Mouse (Mus musculus) neural tube, embryonic 12.5 days (tissue): ENCODE data around the gene Memo1. TPM values are rescaled to one million over a fixed set of nuclear protein-coding genes. Genes with fewer than 3 reads are reported as not detected.
"Not testable (repeated sequence)": the region's sequence is repeated elsewhere in the genome, so short reads cannot be mapped to it uniquely, and the experiment has no call there.

Source experiments
- ATAC-seq: fragments of 200-750 bp; cut with Nextera tagmentation; 2 replicates; pipeline ENCODE4 v1.8.0; 2017; ENCODE audit warnings: low read depth, mild to moderate bottlenecking, moderate TSS enrichment, moderate library complexity; ENCODE audit not compliant: low FRiP score
- H3K27ac ChIP-seq: fragments of 300-500 bp; sonication (generic); 2 replicates; pipeline ENCODE4 v1.5.1; 2016
- H3K27me3 ChIP-seq: fragments of 300-500 bp; sonication (generic); replicated peaks from 2 replicates; pipeline ENCODE4 v1.6.1; 2016; ENCODE audit warnings: mild to moderate bottlenecking
- H3K36me3 ChIP-seq: fragments of 300-500 bp; sonication (generic); 2 replicates; pipeline ENCODE4 v1.6.1; 2016; ENCODE audit warnings: mild to moderate bottlenecking
- H3K4me1 ChIP-seq: fragments of 300-500 bp; sonication (generic); 2 replicates; pipeline ENCODE4 v1.6.1; 2016
- H3K4me2 ChIP-seq: fragments of 300-500 bp; sonication (generic); replicated peaks from 2 replicates; pipeline ENCODE4 v1.6.1; 2016; ENCODE audit warnings: mild to moderate bottlenecking
- H3K4me3 ChIP-seq: fragments of 300-500 bp; sonication (generic); 2 replicates; pipeline ENCODE4 v1.5.1; 2016
- H3K9ac ChIP-seq: fragments of 300-500 bp; sonication (generic); 2 replicates; pipeline ENCODE4 v1.6.1; 2016; ENCODE audit warnings: mild to moderate bottlenecking
- H3K9me3 ChIP-seq: fragments of 300-500 bp; sonication (generic); 2 replicates; pipeline ENCODE4 v1.6.1; 2016; ENCODE audit warnings: mild to moderate bottlenecking
- WGBS: fragments of 180-500 bp; shearing (Covaris S2); methylation state at CpG from one replicate; pipeline ENCODE4 v1.1.7; 2016; 5-methylcytosine and 5-hydroxymethylcytosine counted together
- polyA plus RNA-seq: library from polyadenylated mRNA; unstranded; fragments of >200 nt; fragmentation: Nextera tagmentation; extraction: Ambion mirVana; gene quantifications from 2 replicates; pipeline ENCODE4 v1.2.1, GENCODE M21; 2016

The Memo1 gene
- polyA plus RNA-seq, result 73.7 and 77.1 TPM in 2 replicates

- no peaks in the 10 kb centered on the region for H3K9me3 ChIP-seq
- peak within 1 kb of the TSS; percentile 92 for H3K27ac ChIP-seq
- peak within 1 kb of the TSS; percentile 89 for H3K4me3 ChIP-seq
- H3K4me2 ChIP-seq, result peak within 1 kb of the TSS; percentile 64
- under 1% methylated on average over 70 of the region's 110 CpGs for WGBS
- peak; percentile 90 for ATAC-seq
- H3K9ac ChIP-seq, result peak within 1 kb of the TSS; percentile 87
- peaks cover 18% of the 10 kb centered on the region for H3K4me1 ChIP-seq
- H3K36me3 ChIP-seq, result peaks cover 10% of the 10 kb centered on the region
- no peaks in the 10 kb centered on the region for H3K27me3 ChIP-seq
Measured at GRCm38 (mm10) chr17:74295026-74295970, at the start of gene Memo1. Memo1 (minus strand) TSS chr17:74295521.

GRCm38 (mm10) chr17:74341151-74341550 lies 45.8 kb upstream of the Memo1 start:
- no peak overlapping the region for H3K9ac ChIP-seq
- peak overlapping the region; percentile 69 for H3K4me2 ChIP-seq
- no peaks in the 10 kb centered on the region for H3K9me3 ChIP-seq
- no peaks in the 10 kb centered on the region for H3K27me3 ChIP-seq
- peaks cover 25% of the 10 kb centered on the region for H3K4me1 ChIP-seq
- peaks cover 4% of the 10 kb centered on the region; the same call in 1 of the 2 replicates for H3K36me3 ChIP-seq
- no peak overlapping the region for H3K27ac ChIP-seq
- ATAC-seq, result no peak
- 47% methylated on average over 5 of the region's 5 CpGs for WGBS
- no peak overlapping the region for H3K4me3 ChIP-seq

- Histone ChIP-seq H3K9me3 (no peaks in the 10 kb centered on the region), H3K4me3 (peak within 1 kb of the TSS; percentile 99), H3K36me3 (0 out of 2 replicates have a peak, but pooled peaks cover 4% of the 10 kb centered on the region), H3K4me2 (peak within 1 kb of the TSS; percentile 69), H3K4me1 (peaks cover 25% of the 10 kb centered on the region), H3K27ac (peak within 1 kb of the TSS; percentile 98), H3K9ac (peak within 1 kb of the TSS; percentile 94), H3K27me3 (no peaks in the 10 kb centered on the region)
- WGBS, result under 1% methylated on average over 78 of the region's 90 CpGs
- peak; percentile 75 for ATAC-seq
Measured at GRCm38 (mm10) chr17:74338937-74339804, 43.9 kb upstream of the Memo1 start, which contains the start of gene Spast. Spast (plus strand) TSS chr17:74338987.

GRCm38 (mm10) chr17:74338225-74338931 lies 43.1 kb upstream of the Memo1 start:
- peaks cover 25% of the 10 kb centered on the region for H3K4me1 ChIP-seq
- WGBS, result under 1% methylated on average over 50 of the region's 50 CpGs
- H3K36me3 ChIP-seq, result no peaks in the 10 kb centered on the region
- peak overlapping the region; percentile 99 for H3K4me3 ChIP-seq
- H3K27me3 ChIP-seq, result no peaks in the 10 kb centered on the region
- no peaks in the 10 kb centered on the region for H3K9me3 ChIP-seq
- peak; percentile 95 for ATAC-seq
- H3K27ac ChIP-seq, result peak overlapping the region; percentile 98
- peak overlapping the region; percentile 94 for H3K9ac ChIP-seq
- peak overlapping the region; percentile 69 for H3K4me2 ChIP-seq

DNA sequence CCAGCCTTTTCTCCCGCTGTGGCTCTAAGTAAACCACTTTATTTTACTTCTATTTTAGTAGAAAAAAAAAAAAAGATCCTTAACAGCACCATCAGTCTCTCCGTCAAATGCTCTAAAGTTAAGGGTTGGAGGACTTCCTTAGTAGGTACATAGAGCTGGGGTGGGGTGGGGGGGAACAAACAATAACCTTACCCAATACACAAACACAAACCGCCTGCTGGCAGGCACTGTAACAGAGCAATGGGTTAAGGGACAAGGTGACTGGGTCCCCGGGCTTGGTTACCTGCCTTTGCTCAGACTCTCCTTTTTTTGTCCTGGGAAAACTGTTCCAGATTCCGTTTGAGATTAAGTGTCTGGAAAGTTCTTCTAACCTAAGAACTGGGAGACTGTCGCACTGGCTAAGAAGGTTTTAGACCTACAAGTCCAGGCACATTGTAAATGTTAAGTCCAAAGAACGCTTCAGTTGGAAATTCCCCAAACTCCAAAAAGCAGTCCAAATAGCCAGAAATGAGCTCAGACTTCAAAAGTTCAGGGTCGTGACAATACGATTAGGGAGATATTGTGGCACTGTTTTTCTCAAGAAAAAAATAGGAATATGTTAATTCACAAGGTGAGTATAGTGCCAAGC lies 35.8 kb upstream of the Memo1 start:
- ATAC-seq, result no peak
- 83% methylated on average over 9 of the region's 9 CpGs for WGBS
- Histone ChIP-seq H3K4me2 (no peak overlapping the region), H3K36me3 (no peaks in the 10 kb centered on the region), H3K4me3 (no peak overlapping the region), H3K9me3 (no peaks in the 10 kb centered on the region), H3K27me3 (no peaks in the 10 kb centered on the region), H3K27ac (no peak overlapping the region), H3K9ac (no peak overlapping the region), H3K4me1 (no peaks in the 10 kb centered on the region)

DNA sequence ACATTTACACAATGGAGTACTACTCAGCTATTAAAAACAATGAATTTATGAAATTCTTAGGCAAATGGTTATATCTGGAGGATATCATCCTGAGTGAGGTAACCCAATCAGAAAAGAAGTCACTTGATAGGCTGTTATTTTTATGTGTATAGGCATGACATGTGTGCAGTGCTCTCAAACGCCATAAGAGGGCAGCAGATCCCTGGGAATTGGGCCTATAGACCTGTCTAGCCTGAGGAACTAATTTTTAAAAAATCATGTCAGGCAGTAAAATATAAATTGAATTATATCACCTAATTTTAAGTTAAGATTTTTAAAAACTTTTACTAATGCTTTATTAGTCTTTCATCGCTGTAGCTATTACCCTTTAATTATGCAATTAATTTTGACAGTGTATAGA lies 32.8 kb upstream of the Memo1 start:
- H3K9ac ChIP-seq, ATAC-seq, H3K4me2 ChIP-seq, H3K4me3 ChIP-seq, H3K36me3 ChIP-seq, H3K4me1 ChIP-seq, H3K27me3 ChIP-seq, H3K9me3 ChIP-seq, H3K27ac ChIP-seq: not testable (repeated sequence)
- 49% methylated on average over 2 of the region's 2 CpGs for whole genome bisulfite sequencing

- not testable (repeated sequence) for H3K4me1 ChIP-seq, H3K27ac ChIP-seq, H3K4me3 ChIP-seq, H3K36me3 ChIP-seq, H3K9ac ChIP-seq, H3K4me2 ChIP-seq, H3K9me3 ChIP-seq, ATAC-seq, H3K27me3 ChIP-seq
- WGBS, result 82% methylated on average over 7 of the region's 7 CpGs
Measured at GRCm38 (mm10) chr17:74327195-74327594, 31.9 kb upstream of the Memo1 start.

DNA sequence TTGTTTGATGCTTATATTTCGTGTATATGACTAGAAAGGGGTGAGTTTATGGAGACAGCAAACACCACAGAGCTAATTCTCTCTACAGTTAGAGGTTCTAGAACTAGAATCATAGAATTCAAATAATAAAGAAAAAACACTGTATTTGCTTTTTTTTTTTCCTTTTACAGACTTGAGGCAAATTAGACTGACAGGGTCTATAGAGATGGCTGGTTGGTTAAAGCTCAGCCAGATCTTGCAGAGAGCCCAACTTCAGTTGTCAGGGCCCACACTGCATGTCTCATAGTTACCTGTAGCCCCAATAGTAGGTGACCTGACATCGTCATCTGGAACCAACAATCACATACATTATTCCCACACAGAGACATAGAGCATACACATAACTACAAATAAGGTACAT lies 28.5 kb upstream of the Memo1 start, which contains the start of gene Dpy30:
Gene Dpy30 (minus strand): TSS at position 101 of the 400 bp plus-strand sequence.
- Histone ChIP-seq H3K27me3 (no peaks in the 10 kb centered on the region), H3K4me3 (no peak within 1 kb of the TSS), H3K36me3 (no peaks in the 10 kb centered on the region), H3K4me1 (no peaks in the 10 kb centered on the region), H3K27ac (no peak within 1 kb of the TSS), H3K9ac (no peak within 1 kb of the TSS), H3K9me3 (no peaks in the 10 kb centered on the region), H3K4me2 (no peak within 1 kb of the TSS)
- no peak for ATAC-seq
- WGBS, result 83% methylated on average over 2 of the region's 2 CpGs

- Histone ChIP-seq H3K27me3 (no peaks in the 10 kb centered on the region), H3K4me3 (no peak overlapping the region), H3K4me2 (no peak overlapping the region), H3K9ac (no peak overlapping the region), H3K27ac (no peak overlapping the region), H3K9me3 (no peaks in the 10 kb centered on the region), H3K4me1 (no peaks in the 10 kb centered on the region), H3K36me3 (no peaks in the 10 kb centered on the region)
- no peak for ATAC-seq
- 53% methylated on average over 5 of the region's 5 CpGs for WGBS
Measured at GRCm38 (mm10) chr17:74322400-74323054, 27.2 kb upstream of the Memo1 start.

DNA sequence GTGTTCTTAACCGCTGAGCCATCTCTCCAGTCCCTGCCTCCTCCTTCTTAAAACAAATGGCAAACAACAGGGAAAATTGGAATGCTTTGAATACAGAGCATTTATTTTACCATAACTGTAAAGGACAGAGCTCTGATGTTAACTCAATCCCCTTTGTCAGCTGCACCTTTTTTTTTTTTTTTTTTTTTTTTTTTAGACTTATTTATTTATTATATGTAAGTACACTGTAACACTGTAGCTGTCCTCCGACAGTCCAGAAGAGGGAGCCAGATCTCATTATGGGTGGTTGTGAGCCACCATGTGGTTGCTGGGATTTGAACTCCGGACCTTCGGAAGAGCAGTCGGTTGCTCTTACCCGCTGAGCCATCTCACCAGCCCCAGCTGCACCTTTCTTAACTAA lies 23.4 kb upstream of the Memo1 start:
- Histone ChIP-seq H3K9me3 (no peaks in the 10 kb centered on the region), H3K4me3 (no peak overlapping the region), H3K4me1 (peaks cover 8% of the 10 kb centered on the region; the same call in 1 of the 2 replicates), H3K9ac (no peak overlapping the region), H3K27ac (no peak overlapping the region), H3K36me3 (peaks cover 5% of the 10 kb centered on the region; the same call in 1 of the 2 replicates), H3K27me3 (no peaks in the 10 kb centered on the region), H3K4me2 (no peak overlapping the region)
- 90% methylated on average over 6 of the region's 6 CpGs for WGBS
- no peak for ATAC-seq
